Mouse (Mus musculus) left cerebral cortex, adult 2 months (tissue): ENCODE measurements around the gene Rabl2. TPM values are rescaled to one million over a fixed set of nuclear protein-coding genes. Genes with fewer than 3 reads are reported as not detected.

Experiments used
- DNase-seq, 2 experiments: peaks; one replicate each; pipeline ENCODE4 v3.0.0; 2021 to 2022; ENCODE audit warnings: low spot score in 2 of 2, mixed read lengths in 1 of 2; ENCODE audit errors: extremely low spot score in 1 of 2
- H3K27ac ChIP-seq: fragments of 200-600 bp; 2 replicates; pipeline ENCODE4 v1.8.1; 2022
- H3K4me3 ChIP-seq: fragments of 200-600 bp; 2 replicates; pipeline ENCODE4 v1.8.1; 2022
- CTCF ChIP-seq: fragments of 200-600 bp; IDR thresholded peaks from 2 replicates; pipeline ENCODE4 v1.8.1; 2022; ENCODE audit warnings: antibody characterized with exemption, mild to moderate bottlenecking, moderate library complexity
- intact Hi-C: fragments of 180-260 bp; cut with DNase I; formaldehyde crosslinking; loops from one replicate; pipeline ENCODE4 v1.15.1; 2025
- total RNA-seq, 2 experiments: library from RNA; stranded (reverse); gene quantifications; 2 replicates each; pipeline ENCODE4 v1.2.3; 2021

Rabl2 gene
- total RNA-seq, 2 experiments from 2014 or later: 35.7 to 44.6 TPM

- no peak overlapping the region for H3K4me3 ChIP-seq
- DNase-seq: no peak
- no peak for TF ChIP-seq CTCF
- no peak overlapping the region for H3K27ac ChIP-seq
- intact Hi-C loops: no loop called here
Measured at GRCm38 (mm10) chr15:89585101-89585500, 6.6 kb downstream of the Rabl2 start.

- DNase-seq: no peak
- no peak for TF ChIP-seq CTCF
- Histone ChIP-seq H3K27ac (no peak overlapping the region), H3K4me3 (no peak overlapping the region)
- intact Hi-C loops: no loop called here
Measured at GRCm38 (mm10) chr15:89582494-89582893, 9.2 kb downstream of the Rabl2 start.

DNA sequence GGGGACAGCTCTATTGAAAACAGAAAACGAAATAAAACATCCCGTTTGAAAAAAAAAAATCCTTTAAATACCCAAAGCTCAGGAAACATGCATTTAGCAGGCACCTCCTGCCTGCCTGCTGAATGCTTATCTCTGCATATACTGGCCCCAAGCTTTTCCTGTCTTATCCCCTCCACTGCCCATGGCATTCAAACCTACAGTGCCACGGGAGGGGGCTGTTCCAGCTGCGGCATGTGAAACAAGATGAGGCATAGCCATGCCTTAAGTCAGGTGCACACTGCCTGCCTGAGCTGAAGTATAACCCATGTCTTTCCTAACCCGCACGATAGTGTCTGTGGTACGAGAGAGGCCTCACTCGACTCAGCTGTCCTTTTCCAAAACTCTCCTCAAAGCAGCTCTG, 19.6 kb downstream of the Rabl2 start:
- intact Hi-C loops: no loop called here
- no peak for DNase-seq
- no peak overlapping the region for H3K4me3 ChIP-seq
- H3K27ac ChIP-seq: no peak overlapping the region
- no peak for TF ChIP-seq CTCF

GRCm38 (mm10) chr15:89568114-89568513, 23.6 kb downstream of the Rabl2 start, which contains the start of gene Acr:
TSS of gene Acr (plus strand) at chr15:89568326.
- H3K27ac ChIP-seq: no peak within 1 kb of the TSS
- no peak for TF ChIP-seq CTCF
- H3K4me3 ChIP-seq: no peak within 1 kb of the TSS
- no peak for DNase-seq
- intact Hi-C loops: no loop called here

- H3K27ac ChIP-seq: no peak overlapping the region
- H3K4me3 ChIP-seq: no peak overlapping the region
- DNase-seq: no peak
- peak; percentile 5; the same call in 1 of the 2 replicates for TF ChIP-seq CTCF
- intact Hi-C loops: no loop called here
Measured at GRCm38 (mm10) chr15:89559202-89559731, 32.5 kb downstream of the Rabl2 start.

DNA sequence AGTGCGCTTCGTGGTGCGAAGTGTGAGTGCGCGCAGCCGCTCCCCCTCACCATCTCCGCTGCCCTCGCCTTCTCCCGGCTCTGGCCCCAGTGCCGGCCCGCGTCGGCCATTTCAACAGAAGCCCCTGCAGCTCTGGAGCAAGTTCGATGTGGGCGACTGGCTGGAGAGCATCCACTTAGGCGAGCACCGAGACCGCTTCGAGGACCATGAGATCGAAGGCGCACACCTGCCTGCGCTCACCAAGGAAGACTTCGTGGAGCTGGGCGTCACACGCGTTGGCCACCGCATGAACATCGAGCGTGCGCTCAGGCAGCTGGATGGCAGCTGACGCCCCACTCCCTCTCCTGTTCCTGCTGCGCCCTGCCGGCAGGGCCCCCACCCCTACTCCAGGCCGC, 33.7 kb downstream of the Rabl2 start:
- Histone ChIP-seq H3K4me3 (no peak overlapping the region), H3K27ac (no peak overlapping the region)
- intact Hi-C loops: no loop called here
- DNase-seq: no peak
- TF ChIP-seq CTCF: no peak

DNA sequence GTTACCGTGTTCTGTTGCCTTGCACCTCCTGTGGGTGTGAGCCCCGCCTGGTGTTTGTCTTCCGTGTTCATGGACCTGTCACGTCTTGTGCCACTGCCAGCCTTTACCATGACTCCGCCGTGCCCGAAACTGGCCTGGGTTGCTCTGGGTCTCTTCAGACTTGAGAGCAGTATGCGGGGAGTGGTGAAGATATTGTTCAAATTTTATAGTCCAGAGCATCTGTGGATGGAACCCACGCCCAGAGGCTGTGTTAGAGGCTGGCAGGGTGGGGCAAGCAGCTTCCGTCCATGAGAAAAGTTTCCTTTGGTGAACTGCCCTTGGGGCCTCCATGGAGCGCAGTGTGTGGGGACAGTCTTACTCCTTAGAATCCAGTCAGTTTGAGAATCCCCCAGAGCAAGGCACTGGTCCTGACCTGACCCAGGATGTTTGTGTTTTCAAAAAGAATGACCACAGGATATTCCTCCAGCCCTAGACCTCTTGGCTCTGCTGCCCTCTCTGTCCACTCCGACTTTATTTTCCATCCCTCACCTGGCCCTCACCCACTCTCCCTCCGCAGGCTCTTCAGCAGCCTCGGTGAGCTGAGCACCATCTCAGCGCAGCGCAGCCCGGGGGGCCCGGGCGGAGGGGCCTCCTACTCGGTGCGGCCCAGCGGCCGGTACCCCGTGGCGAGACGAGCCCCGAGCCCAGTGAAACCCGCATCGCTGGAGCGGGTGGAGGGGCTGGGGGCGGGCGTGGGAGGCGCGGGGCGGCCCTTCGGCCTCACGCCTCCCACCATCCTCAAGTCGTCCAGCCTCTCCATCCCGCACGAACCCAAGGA, 34.3 kb downstream of the Rabl2 start:
- Histone ChIP-seq H3K4me3 (no peak overlapping the region), H3K27ac (no peak overlapping the region)
- intact Hi-C loops: no loop called here
- TF ChIP-seq CTCF: no peak
- no peak for DNase-seq

GRCm38 (mm10) chr15:89556401-89557178, 35.1 kb downstream of the Rabl2 start:
- H3K27ac ChIP-seq: no peak overlapping the region
- DNase-seq: no peak
- peak; percentile 16 for TF ChIP-seq CTCF
- intact Hi-C loops: no loop called here
- H3K4me3 ChIP-seq: no peak overlapping the region

GRCm38 (mm10) chr15:89555591-89555990, 36.1 kb downstream of the Rabl2 start:
- H3K27ac ChIP-seq: no peak overlapping the region
- intact Hi-C loops: no loop called here
- TF ChIP-seq CTCF: no peak
- no peak overlapping the region for H3K4me3 ChIP-seq
- DNase-seq: no peak

GRCm38 (mm10) chr15:89551733-89552132, 40.0 kb downstream of the Rabl2 start:
- Histone ChIP-seq H3K27ac (no peak overlapping the region), H3K4me3 (no peak overlapping the region)
- DNase-seq: no peak
- intact Hi-C loops: no loop called here
- no peak for TF ChIP-seq CTCF

GRCm38 (mm10) chr15:89550506-89550905, 41.2 kb downstream of the Rabl2 start:
- intact Hi-C loops: no loop called here
- Histone ChIP-seq H3K4me3 (no peak overlapping the region), H3K27ac (no peak overlapping the region)
- DNase-seq: no peak
- TF ChIP-seq CTCF: no peak

DNA sequence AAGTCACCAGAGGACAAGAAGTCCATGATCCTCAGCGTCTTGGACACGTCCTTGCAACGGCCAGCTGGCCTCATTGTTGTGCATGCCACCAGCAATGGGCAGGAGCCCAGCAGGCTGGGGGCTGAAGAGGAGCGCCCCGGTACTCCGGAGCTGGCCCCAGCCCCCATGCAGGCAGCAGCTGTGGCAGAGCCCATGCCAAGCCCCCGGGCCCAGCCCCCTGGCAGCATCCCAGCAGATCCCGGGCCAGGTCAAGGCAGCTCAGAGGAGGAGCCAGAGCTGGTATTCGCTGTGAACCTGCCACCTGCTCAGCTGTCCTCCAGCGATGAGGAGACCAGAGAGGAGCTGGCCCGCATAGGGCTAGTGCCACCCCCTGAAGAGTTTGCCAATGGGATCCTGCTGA, 42.9 kb downstream of the Rabl2 start:
- Histone ChIP-seq H3K4me3 (no peak overlapping the region), H3K27ac (no peak overlapping the region)
- DNase-seq: no peak
- intact Hi-C loops: no loop called here
- no peak for TF ChIP-seq CTCF
